Mouse (Mus musculus) liver, embryonic 14.5 days (tissue): ENCODE measurements around the gene Gdpd5.

ENCODE experiments used
- CTCF ChIP-seq: IDR thresholded peaks from 2 replicates; pipeline ENCODE4 v1.5.1; 2016; ENCODE audit warnings: antibody characterized with exemption, low read depth, control low read depth
- EP300 ChIP-seq: IDR thresholded peaks from 2 replicates; pipeline ENCODE4 v1.6.1; 2016; ENCODE audit warnings: antibody characterized with exemption, low read depth

DNA sequence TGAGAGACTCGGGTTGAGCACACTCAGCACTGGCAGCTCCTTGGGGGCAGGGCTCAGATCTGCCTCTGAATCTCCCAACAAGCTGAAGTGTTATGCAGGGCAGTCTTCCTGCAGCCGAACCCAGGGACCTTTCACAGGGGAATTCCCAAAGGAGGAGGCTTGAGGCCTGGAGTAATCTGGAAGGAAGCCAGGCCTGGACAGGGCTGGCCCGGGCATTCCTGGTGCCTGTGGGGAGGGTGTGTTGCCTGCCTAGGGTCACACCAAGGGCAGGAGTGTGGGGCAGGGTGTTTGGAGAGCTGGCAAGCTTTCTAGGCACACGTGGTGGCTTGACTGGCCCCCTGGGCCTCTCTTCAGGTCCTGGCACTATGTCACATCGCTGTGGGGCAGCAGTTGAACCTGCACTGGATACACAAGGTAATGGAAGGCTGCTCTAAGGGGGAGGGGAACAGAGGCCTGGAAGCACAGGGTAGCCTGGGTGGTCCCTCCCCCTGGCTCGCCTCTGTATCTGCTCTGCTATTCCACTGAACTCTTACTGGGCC lies 60.4 kb downstream of the Gdpd5 start:
- TF ChIP-seq CTCF (no peak), EP300 (no peak)
